Mouse (Mus musculus): ENCODE measurements around the gene Slamf8. TPM values are rescaled to one million over a fixed set of nuclear protein-coding genes. Genes with fewer than 3 reads are reported as not detected.

Gene Slamf8
- polyA plus RNA-seq, 1 experiment from 2014 or later: not detected

DNA sequence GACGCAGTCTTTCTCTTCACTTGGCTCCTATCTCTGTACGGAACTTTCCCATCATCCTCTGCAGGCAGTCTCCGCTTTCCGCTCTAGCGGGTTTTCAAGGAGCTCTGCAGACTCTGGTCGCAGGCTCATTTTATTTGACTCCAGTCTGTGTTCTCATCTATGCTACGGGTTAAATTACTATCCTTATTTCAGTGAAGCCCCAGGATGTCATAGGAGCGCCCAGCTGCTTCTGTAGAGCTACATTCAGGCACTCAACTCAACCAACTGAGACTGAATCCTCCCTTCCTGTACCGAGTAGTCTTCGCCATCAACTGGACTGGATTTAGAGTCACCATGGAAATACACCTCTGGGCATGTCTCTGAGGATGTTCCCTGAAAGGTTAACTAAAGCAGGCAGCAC lies 24.3 kb upstream of the Slamf8 start:
- H3K9me3 ChIP-seq (ENCODE audit: control insufficient read depth, low read length): no peaks in the 10 kb centered on the region
- H3K4me1 ChIP-seq (replicated peaks; ENCODE audit: control insufficient read depth, insufficient read depth, low read length): no peaks in the 10 kb centered on the region; the same call in 1 of the 2 replicates
- ATAC-seq (replicated peaks; ENCODE audit: low FRiP score) (no peak), DNase-seq (ENCODE audit: low spot score) (peak; percentile 39)
- H3K27ac ChIP-seq (ENCODE audit: low read depth, low read length): no peak overlapping the region
- H3K9ac ChIP-seq (ENCODE audit: low read length): no peak overlapping the region
- WGBS: 86% methylated on average over 10 of the region's 10 CpGs
- H3K4me3 ChIP-seq (ENCODE audit: low read depth, low read length): no peak overlapping the region
- H3K27me3 ChIP-seq (ENCODE audit: control insufficient read depth, insufficient read depth, low read length): no peaks in the 10 kb centered on the region
- H3K4me2 ChIP-seq (ENCODE audit: low read depth, low read length, severe bottlenecking): no peak overlapping the region
- H3K36me3 ChIP-seq (ENCODE audit: control insufficient read depth, insufficient read depth, low read length): no peaks in the 10 kb centered on the region

DNA sequence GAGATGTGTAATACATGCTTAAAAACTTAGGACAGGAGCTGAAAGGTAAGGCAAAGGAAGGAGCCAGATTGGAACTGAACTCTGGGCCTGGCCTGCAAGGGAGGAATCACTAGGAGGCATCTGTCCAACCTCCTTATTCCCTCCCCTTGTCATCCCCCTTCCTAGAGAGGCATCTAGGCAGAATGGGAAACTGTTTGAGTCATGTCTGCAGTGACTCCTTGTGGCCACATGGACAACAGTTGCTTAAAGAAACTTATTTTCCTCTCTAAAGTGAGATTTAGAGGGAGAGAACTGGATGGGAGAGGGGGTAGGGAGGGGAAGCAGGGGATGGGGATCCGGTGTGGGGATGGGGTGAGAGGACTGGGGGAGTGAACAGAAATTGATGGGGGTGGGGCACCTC lies 22.4 kb upstream of the Slamf8 start:
- Histone ChIP-seq H3K4me3 (ENCODE audit: low read depth, low read length) (no peak overlapping the region), H3K36me3 (ENCODE audit: control insufficient read depth, insufficient read depth, low read length) (no peaks in the 10 kb centered on the region), H3K27ac (ENCODE audit: low read depth, low read length) (no peak overlapping the region), H3K4me1 (replicated peaks; ENCODE audit: control insufficient read depth, insufficient read depth, low read length) (no peaks in the 10 kb centered on the region; the same call in 1 of the 2 replicates), H3K27me3 (ENCODE audit: control insufficient read depth, insufficient read depth, low read length) (no peaks in the 10 kb centered on the region), H3K4me2 (ENCODE audit: low read depth, low read length, severe bottlenecking) (no peak overlapping the region), H3K9ac (ENCODE audit: low read length) (no peak overlapping the region), H3K9me3 (ENCODE audit: control insufficient read depth, low read length) (no peaks in the 10 kb centered on the region)
- DNase-seq (ENCODE audit: low spot score) (peak; percentile 38), ATAC-seq (replicated peaks; ENCODE audit: low FRiP score) (no peak)
- WGBS: 39% methylated on average over 1 of the region's 1 CpGs

DNA sequence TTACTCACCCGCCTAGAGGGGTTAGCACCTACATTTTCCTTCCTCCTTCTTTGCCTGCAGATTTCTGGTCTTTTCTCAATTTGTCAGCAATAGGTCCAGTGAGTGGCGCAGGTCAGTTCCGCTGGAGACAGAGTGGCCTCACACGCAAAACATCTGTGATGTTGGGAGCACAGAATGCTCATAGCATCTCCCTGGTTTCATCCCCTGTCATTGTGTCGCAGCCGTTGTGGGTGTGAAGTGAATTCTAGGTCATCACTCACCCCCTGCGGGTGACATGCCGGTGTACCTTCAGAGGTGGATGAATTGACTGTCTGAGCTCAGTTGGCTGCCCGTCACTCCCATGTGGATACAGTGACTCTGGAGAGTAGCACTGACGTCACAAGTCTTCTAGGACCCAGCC lies 20.9 kb upstream of the Slamf8 start:
- Histone ChIP-seq H3K9me3 (ENCODE audit: control insufficient read depth, low read length) (no peaks in the 10 kb centered on the region), H3K27me3 (ENCODE audit: control insufficient read depth, insufficient read depth, low read length) (no peaks in the 10 kb centered on the region), H3K4me2 (ENCODE audit: low read depth, low read length, severe bottlenecking) (no peak overlapping the region), H3K36me3 (ENCODE audit: control insufficient read depth, insufficient read depth, low read length) (no peaks in the 10 kb centered on the region), H3K4me3 (ENCODE audit: low read depth, low read length) (no peak overlapping the region), H3K4me1 (replicated peaks; ENCODE audit: control insufficient read depth, insufficient read depth, low read length) (no peaks in the 10 kb centered on the region), H3K27ac (ENCODE audit: low read depth, low read length) (no peak overlapping the region), H3K9ac (ENCODE audit: low read length) (no peak overlapping the region)
- DNase-seq (ENCODE audit: low spot score): peak; percentile 41
- ATAC-seq (replicated peaks; ENCODE audit: low FRiP score): no peak
- WGBS: 90% methylated on average over 10 of the region's 10 CpGs

DNA sequence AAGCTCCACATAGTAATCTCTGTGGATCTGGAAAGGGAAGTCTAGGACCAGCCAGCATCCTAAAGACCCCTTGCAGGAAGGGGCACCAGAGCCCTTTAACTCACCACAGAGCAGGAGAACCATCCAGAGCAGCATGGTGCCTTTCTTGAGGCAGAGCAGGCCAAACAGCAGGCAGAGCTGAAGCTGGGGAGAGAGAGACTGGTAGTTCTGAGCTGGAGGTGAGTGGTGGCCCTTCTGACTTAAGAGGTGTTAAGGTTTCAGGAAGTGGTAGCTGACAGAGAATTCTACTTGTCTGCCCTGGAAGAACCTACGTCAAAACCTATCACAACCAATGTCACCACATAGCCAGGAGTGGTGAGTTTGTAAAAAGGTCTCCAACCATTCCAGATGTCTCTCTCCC lies 12.0 kb upstream of the Slamf8 start, which contains the start of gene Fcrl6:
Gene Fcrl6 (minus strand): TSS at position 226 of the 400 bp plus-strand sequence.
- H3K9ac ChIP-seq (ENCODE audit: low read length): no peak within 1 kb of the TSS
- H3K9me3 ChIP-seq (ENCODE audit: control insufficient read depth, low read length): no peaks in the 10 kb centered on the region
- H3K4me1 ChIP-seq (replicated peaks; ENCODE audit: control insufficient read depth, insufficient read depth, low read length): no peaks in the 10 kb centered on the region
- no peak within 1 kb of the TSS for H3K4me2 ChIP-seq (ENCODE audit: low read depth, low read length, severe bottlenecking)
- DNase-seq (ENCODE audit: low spot score) (peak; percentile 40), ATAC-seq (replicated peaks; ENCODE audit: low FRiP score) (no peak)
- no peak within 1 kb of the TSS for H3K27ac ChIP-seq (ENCODE audit: low read depth, low read length)
- H3K36me3 ChIP-seq (ENCODE audit: control insufficient read depth, insufficient read depth, low read length): no peaks in the 10 kb centered on the region
- H3K27me3 ChIP-seq (ENCODE audit: control insufficient read depth, insufficient read depth, low read length): no peaks in the 10 kb centered on the region
- WGBS: 81% methylated on average over 1 of the region's 1 CpGs
- no peak within 1 kb of the TSS for H3K4me3 ChIP-seq (ENCODE audit: low read depth, low read length)

DNA sequence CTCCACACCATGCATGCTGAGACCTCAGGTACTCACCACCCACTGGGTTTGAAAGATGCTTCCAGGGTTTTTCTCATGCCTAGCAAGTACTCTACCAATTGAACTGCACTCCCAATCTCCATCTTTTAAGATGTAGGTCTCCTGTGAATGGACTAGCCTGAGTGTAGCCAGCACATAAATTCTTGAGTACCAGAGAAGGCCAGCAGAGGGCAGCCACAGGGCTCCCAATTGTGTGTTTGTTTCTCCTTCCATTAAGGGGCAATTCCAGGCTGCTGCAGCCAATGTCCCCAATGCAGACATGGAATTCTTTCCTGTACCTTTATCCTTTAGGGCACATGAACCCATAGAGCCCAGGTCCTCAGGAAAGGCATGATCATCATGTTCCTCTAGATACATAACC lies 4.1 kb upstream of the Slamf8 start:
- Histone ChIP-seq H3K4me1 (replicated peaks; ENCODE audit: control insufficient read depth, insufficient read depth, low read length) (no peaks in the 10 kb centered on the region), H3K4me2 (ENCODE audit: low read depth, low read length, severe bottlenecking) (no peak overlapping the region), H3K4me3 (ENCODE audit: low read depth, low read length) (no peak overlapping the region), H3K27me3 (ENCODE audit: control insufficient read depth, insufficient read depth, low read length) (no peaks in the 10 kb centered on the region), H3K9me3 (ENCODE audit: control insufficient read depth, low read length) (no peaks in the 10 kb centered on the region), H3K9ac (ENCODE audit: low read length) (no peak overlapping the region), H3K27ac (ENCODE audit: low read depth, low read length) (no peak overlapping the region), H3K36me3 (ENCODE audit: control insufficient read depth, insufficient read depth, low read length) (no peaks in the 10 kb centered on the region)
- DNase-seq (ENCODE audit: low spot score) (peak; percentile 66), ATAC-seq (replicated peaks; ENCODE audit: low FRiP score) (peak; percentile 53; the same call in 1 of the 2 replicates)

DNA sequence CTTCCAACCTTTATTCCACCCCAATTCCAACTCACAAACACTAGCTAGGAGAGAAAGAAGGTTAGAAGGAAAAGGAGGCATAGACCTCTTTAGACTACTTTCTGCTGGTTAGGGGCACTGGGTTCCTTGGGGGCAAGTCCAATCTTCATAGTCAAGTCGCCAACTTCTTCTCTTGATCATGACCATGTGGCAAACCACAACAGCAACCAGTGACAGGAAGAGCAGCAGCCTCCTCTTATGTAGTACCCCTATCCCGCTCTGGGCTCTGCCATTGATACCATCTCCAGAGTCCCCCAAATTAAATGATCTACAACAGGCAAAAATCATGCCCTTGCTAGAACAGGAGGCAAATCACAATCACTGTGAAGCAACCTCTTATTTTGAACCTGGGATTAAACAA lies 3.6 kb upstream of the Slamf8 start:
- no peak overlapping the region for H3K9ac ChIP-seq (ENCODE audit: low read length)
- H3K4me3 ChIP-seq (ENCODE audit: low read depth, low read length): no peak overlapping the region
- 91% methylated on average over 2 of the region's 2 CpGs for WGBS
- no peak overlapping the region for H3K4me2 ChIP-seq (ENCODE audit: low read depth, low read length, severe bottlenecking)
- no peaks in the 10 kb centered on the region for H3K9me3 ChIP-seq (ENCODE audit: control insufficient read depth, low read length)
- DNase-seq (ENCODE audit: low spot score): no peak
- no peaks in the 10 kb centered on the region for H3K4me1 ChIP-seq (replicated peaks; ENCODE audit: control insufficient read depth, insufficient read depth, low read length)
- H3K36me3 ChIP-seq (ENCODE audit: control insufficient read depth, insufficient read depth, low read length): no peaks in the 10 kb centered on the region
- H3K27ac ChIP-seq (ENCODE audit: low read depth, low read length): no peak overlapping the region
- ATAC-seq (replicated peaks; ENCODE audit: low FRiP score): no peak
- H3K27me3 ChIP-seq (ENCODE audit: control insufficient read depth, insufficient read depth, low read length): no peaks in the 10 kb centered on the region

DNA sequence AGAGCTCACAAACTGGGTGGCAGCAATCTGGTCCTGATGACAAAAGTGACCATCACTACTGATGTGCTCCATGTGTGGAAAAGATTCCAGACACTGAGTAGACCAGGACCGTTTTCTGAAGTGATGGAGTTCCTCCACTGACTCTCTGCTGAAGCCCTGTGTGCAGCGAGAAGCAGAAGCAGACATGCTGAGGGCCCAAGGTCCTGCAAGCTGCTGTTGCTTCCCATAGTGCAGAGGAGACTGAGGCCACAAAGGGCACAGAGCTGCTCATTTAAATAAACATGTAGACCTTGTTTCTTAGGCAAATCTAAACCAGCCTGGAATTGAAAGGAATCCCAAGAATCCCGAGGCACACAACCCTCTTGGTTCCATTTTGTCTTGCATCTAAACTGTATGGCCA lies 3.0 kb upstream of the Slamf8 start:
- 71% methylated on average over 3 of the region's 3 CpGs for WGBS
- no peaks in the 10 kb centered on the region for H3K4me1 ChIP-seq (replicated peaks; ENCODE audit: control insufficient read depth, insufficient read depth, low read length)
- H3K4me3 ChIP-seq (ENCODE audit: low read depth, low read length): no peak overlapping the region

DNA sequence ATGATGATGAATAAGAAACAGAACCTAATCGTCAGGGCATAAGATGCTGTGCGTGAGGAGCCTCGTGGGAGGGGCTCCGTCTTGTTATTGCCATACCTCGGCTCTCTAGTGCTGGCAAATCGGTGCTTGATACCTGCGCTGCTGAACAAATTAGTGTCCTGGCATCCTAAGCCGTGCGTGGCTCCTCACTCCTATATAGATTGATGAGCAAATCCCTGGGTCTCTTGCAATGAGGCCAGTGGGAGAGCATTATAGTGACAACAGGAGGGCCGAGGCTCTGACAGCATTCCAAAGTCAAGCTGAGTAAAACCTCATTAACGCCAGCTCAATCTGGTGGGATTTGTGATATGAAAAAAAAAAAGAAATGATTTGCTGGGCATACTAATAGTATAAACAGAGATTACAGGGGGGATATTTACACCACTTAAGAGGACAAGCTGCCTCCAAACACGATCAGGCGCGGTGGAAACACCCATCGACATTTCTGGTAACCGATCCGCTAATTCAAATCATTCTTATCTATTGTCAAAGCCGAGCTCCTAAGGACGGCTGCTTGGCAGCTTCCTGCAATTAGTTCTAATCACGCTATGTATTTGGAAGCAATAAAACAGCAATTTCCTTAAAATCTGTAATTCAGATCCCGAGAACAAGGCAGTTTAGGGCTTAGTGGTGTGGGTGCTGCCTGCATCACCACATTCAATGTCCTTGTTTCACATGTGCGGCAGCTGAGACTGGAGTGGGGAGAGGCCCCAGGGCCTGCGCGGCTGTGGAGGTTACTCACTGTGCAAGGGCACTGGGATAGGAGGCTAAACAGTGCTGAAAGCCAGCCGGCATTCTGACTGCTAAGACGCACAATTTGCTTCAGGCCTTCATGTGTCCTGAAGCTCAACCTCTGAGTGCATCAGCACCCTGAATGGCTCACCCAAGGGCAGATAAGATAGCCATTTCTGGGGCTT lies 4.5 kb downstream of the Slamf8 start:
- 0 out of 2 replicates have a peak overlapping the region, but pooled peaks have one; percentile 8 for H3K4me2 ChIP-seq (ENCODE audit: low read depth, low read length, severe bottlenecking)
- no peak overlapping the region for H3K4me3 ChIP-seq (ENCODE audit: low read depth, low read length)
- H3K27me3 ChIP-seq (ENCODE audit: control insufficient read depth, insufficient read depth, low read length): peaks cover 2% of the 10 kb centered on the region; the same call in 1 of the 2 replicates
- DNase-seq (ENCODE audit: low spot score) (peak; percentile 61), ATAC-seq (replicated peaks; ENCODE audit: low FRiP score) (peak; percentile 71)
- H3K36me3 ChIP-seq (ENCODE audit: control insufficient read depth, insufficient read depth, low read length): no peaks in the 10 kb centered on the region
- H3K27ac ChIP-seq (ENCODE audit: low read depth, low read length): no peak overlapping the region
- no peaks in the 10 kb centered on the region; the same call in 1 of the 2 replicates for H3K4me1 ChIP-seq (replicated peaks; ENCODE audit: control insufficient read depth, insufficient read depth, low read length)
- H3K9me3 ChIP-seq (ENCODE audit: control insufficient read depth, low read length): no peaks in the 10 kb centered on the region
- H3K9ac ChIP-seq (ENCODE audit: low read length): 0 out of 2 replicates have a peak overlapping the region, but pooled peaks have one; percentile 6
- 13% methylated on average over 26 of the region's 26 CpGs for WGBS

More for the DNA sequence above, 3.0 kb upstream of the Slamf8 start:
- no peak for DNase-seq (ENCODE audit: low spot score)
- no peaks in the 10 kb centered on the region for H3K36me3 ChIP-seq (ENCODE audit: control insufficient read depth, insufficient read depth, low read length)
- H3K27ac ChIP-seq (ENCODE audit: low read depth, low read length): no peak overlapping the region
- no peak overlapping the region for H3K9ac ChIP-seq (ENCODE audit: low read length)
- no peaks in the 10 kb centered on the region for H3K9me3 ChIP-seq (ENCODE audit: control insufficient read depth, low read length)
- ATAC-seq (replicated peaks; ENCODE audit: low FRiP score): no peak
- no peak overlapping the region for H3K4me2 ChIP-seq (ENCODE audit: low read depth, low read length, severe bottlenecking)
- no peaks in the 10 kb centered on the region for H3K27me3 ChIP-seq (ENCODE audit: control insufficient read depth, insufficient read depth, low read length)
